Mouse (Mus musculus) liver, embryonic 14.5 days (tissue): ENCODE results near the gene Lcat. TPM values are rescaled to one million over a fixed set of nuclear protein-coding genes. Genes with fewer than 3 reads are reported as not detected.
A peak's percentile ranks its signal among the peaks of the same experiment; 100 is the strongest.

Source experiments
- ATAC-seq: fragments of 200-750 bp; cut with Nextera tagmentation; 2 replicates; pipeline ENCODE4 v1.8.0; 2017; ENCODE audit warnings: moderate number of reproducible peaks, mild to moderate bottlenecking, moderate library complexity; ENCODE audit not compliant: insufficient read depth
- DNase-seq, 3 experiments: peaks; one replicate each; pipeline ENCODE4 v3.0.0-alpha.2; 2012 to 2013; ENCODE audit warnings: low read depth in 3 of 3, low spot score in 3 of 3
- H3K27ac ChIP-seq: fragments of 300-500 bp; sonication (generic); 2 replicates; pipeline ENCODE4 v1.5.1; 2014; ENCODE audit warnings: moderate library complexity, mild to moderate bottlenecking, control low read depth, inconsistent platforms
- H3K27me3 ChIP-seq: fragments of 300-500 bp; sonication (generic); 2 replicates; pipeline ENCODE4 v1.6.1; 2014; ENCODE audit warnings: mild to moderate bottlenecking, low read length, moderate library complexity; ENCODE audit not compliant: control insufficient read depth, insufficient read depth
- H3K36me3 ChIP-seq: fragments of 300-500 bp; sonication (generic); replicated peaks from 2 replicates; pipeline ENCODE4 v1.6.1; 2014; ENCODE audit warnings: low read depth; ENCODE audit not compliant: control insufficient read depth, insufficient read depth
- H3K4me1 ChIP-seq, 2 experiments: fragments of 200-500 bp in 1 of 2; fragments of 300-500 bp in 1 of 2; sonication (generic) in 1 of 2; replicated peaks; 2 replicates each; pipeline ENCODE4 v1.6.1; 2012 to 2014; ENCODE audit warnings: antibody characterized with exemption in 1 of 2, inconsistent platforms in 1 of 2, low read length in 1 of 2; ENCODE audit not compliant: control insufficient read depth in 2 of 2, insufficient read depth in 2 of 2
- H3K4me2 ChIP-seq: fragments of 300-500 bp; sonication (generic); 2 replicates; pipeline ENCODE4 v1.6.1; 2014; ENCODE audit warnings: low read depth, mild to moderate bottlenecking, control low read depth, moderate library complexity
- H3K4me3 ChIP-seq, 2 experiments: fragments of 200-500 bp in 1 of 2; fragments of 300-500 bp in 1 of 2; sonication (generic) in 1 of 2; 2 replicates each; pipeline ENCODE4 v1.5.1; 2012 to 2014; ENCODE audit warnings: low read depth in 2 of 2, low read length in 2 of 2, mild to moderate bottlenecking in 2 of 2, control low read depth in 1 of 2, inconsistent platforms in 1 of 2, moderate library complexity in 1 of 2; ENCODE audit not compliant: insufficient read depth in 1 of 2
- H3K9ac ChIP-seq: fragments of 300-500 bp; sonication (generic); replicated peaks from 2 replicates; pipeline ENCODE4 v1.6.1; 2014; ENCODE audit warnings: mild to moderate bottlenecking, control low read depth, moderate library complexity
- H3K9me3 ChIP-seq: fragments of 300-500 bp; sonication (generic); 2 replicates; pipeline ENCODE4 v1.6.1; 2016; ENCODE audit warnings: low read length, mixed read lengths; ENCODE audit not compliant: control insufficient read depth
- CTCF ChIP-seq: IDR thresholded peaks from 2 replicates; pipeline ENCODE4 v1.5.1; 2016; ENCODE audit warnings: antibody characterized with exemption, low read depth, control low read depth
- EP300 ChIP-seq: IDR thresholded peaks from 2 replicates; pipeline ENCODE4 v1.6.1; 2016; ENCODE audit warnings: antibody characterized with exemption, low read depth
- WGBS: fragments of 180-500 bp; shearing (Covaris S2); extraction: QIAGEN DNeasy Blood & Tissue Kit; methylation state at CpG from one replicate; pipeline ENCODE4 v1.1.7; 2014; ENCODE audit not compliant: insufficient replicate concordance; 5-methylcytosine and 5-hydroxymethylcytosine counted together
- polyA plus RNA-seq, 2 experiments: library from polyadenylated mRNA; depleted of rRNA in 1 of 2; stranded (reverse) in 1 of 2; unstranded in 1 of 2; fragments of >200 nt; fragmentation: Nextera tagmentation in 1 of 2; extraction: Ambion mirVana in 1 of 2; gene quantifications; 2 replicates each; pipeline versions ENCODE4 v1.2.1 to v1.2.3; 2012 to 2014

Gene Lcat
- polyA plus RNA-seq, 2 experiments: 40.2 to 50.7 TPM

DNA sequence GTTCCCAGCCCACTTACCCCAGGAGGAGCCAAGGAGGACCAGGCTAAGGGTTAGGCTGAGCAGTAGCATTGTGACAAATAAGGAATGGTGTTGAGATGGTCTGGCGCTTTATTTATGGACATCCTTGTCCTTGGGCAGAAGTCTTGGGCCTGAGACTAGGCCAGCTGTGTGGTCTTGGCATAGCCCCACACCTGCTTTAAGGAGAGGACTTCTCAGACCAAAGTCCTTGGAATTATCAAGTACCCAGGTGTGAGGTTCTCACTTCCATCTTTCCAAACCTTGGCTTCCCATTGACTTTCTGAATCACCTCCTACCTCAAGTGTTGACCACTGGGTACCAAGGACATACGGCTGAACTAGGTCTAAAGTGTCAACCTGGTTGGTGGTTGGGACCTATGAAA, 9.4 kb downstream of the Lcat start, which contains the start of gene Ctrl:
Gene Ctrl (minus strand): TSS at position 101 of the 400 bp plus-strand sequence.
- ATAC-seq (no peak), DNase-seq (no peak)
- TF ChIP-seq EP300 (no peak), CTCF (no peak)
- Histone ChIP-seq H3K9ac (no peak within 1 kb of the TSS), H3K4me3 (no peak within 1 kb of the TSS), H3K27ac (no peak within 1 kb of the TSS), H3K9me3 (no peaks in the 10 kb centered on the region), H3K36me3 (no peaks in the 10 kb centered on the region), H3K27me3 (no peaks in the 10 kb centered on the region), H3K4me2 (no peak within 1 kb of the TSS), H3K4me1 (peaks cover 16 to 26% of the 10 kb centered on the region in 2 experiments)
- 72% methylated on average over 2 of the region's 2 CpGs for WGBS

- H3K9me3 ChIP-seq: no peaks in the 10 kb centered on the region
- WGBS: 83% methylated on average over 11 of the region's 11 CpGs
- H3K4me1 ChIP-seq: peaks cover 14 to 19% of the 10 kb centered on the region in 2 experiments
- H3K27ac ChIP-seq: no peak overlapping the region
- no peaks in the 10 kb centered on the region for H3K36me3 ChIP-seq
- no peak for TF ChIP-seq EP300
- no peak for TF ChIP-seq CTCF
- H3K4me2 ChIP-seq: no peak overlapping the region
- H3K9ac ChIP-seq: no peak overlapping the region
- no peaks in the 10 kb centered on the region for H3K27me3 ChIP-seq
- ATAC-seq (no peak), DNase-seq (no peak)
- H3K4me3 ChIP-seq: no peak overlapping the region
These were observed 10.7 kb downstream of the Lcat start for GRCm38 (mm10) chr8:105932525-105932924.

GRCm38 (mm10) chr8:105931271-105931670, 11.9 kb downstream of the Lcat start:
- H3K36me3 ChIP-seq: no peaks in the 10 kb centered on the region
- H3K27ac ChIP-seq: no peak overlapping the region
- no peak overlapping the region for H3K9ac ChIP-seq
- WGBS: 81% methylated on average over 3 of the region's 3 CpGs
- TF ChIP-seq EP300: no peak
- no peak for TF ChIP-seq CTCF
- H3K4me3 ChIP-seq: no peak overlapping the region
- no peaks in the 10 kb centered on the region for H3K27me3 ChIP-seq
- ATAC-seq (no peak), DNase-seq (no peak)
- H3K4me1 ChIP-seq: peaks cover 10 to 14% of the 10 kb centered on the region in 2 experiments
- no peaks in the 10 kb centered on the region for H3K9me3 ChIP-seq
- no peak overlapping the region for H3K4me2 ChIP-seq

DNA sequence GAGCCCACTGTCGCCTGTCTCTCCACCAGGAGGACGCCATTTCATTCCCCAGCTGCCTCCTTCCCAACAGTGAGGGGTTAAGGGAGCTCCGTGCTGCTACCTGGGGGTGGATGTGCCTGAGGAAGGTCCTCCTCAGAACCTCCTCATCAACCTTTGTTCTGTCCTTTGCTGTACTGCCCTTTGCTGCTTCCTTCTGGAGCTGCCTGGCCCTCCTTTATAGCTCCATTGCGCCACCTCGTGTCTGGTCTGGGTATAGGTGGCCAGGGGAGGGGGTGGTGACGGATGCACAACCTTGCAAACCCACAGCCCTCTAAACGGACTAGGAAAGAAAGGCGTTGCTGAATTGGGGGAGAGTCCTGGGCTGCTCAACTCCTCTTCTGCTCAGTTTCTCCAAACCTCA, 12.6 kb downstream of the Lcat start:
- no peak overlapping the region for H3K9ac ChIP-seq
- WGBS: 17% methylated on average over 8 of the region's 8 CpGs

DNA sequence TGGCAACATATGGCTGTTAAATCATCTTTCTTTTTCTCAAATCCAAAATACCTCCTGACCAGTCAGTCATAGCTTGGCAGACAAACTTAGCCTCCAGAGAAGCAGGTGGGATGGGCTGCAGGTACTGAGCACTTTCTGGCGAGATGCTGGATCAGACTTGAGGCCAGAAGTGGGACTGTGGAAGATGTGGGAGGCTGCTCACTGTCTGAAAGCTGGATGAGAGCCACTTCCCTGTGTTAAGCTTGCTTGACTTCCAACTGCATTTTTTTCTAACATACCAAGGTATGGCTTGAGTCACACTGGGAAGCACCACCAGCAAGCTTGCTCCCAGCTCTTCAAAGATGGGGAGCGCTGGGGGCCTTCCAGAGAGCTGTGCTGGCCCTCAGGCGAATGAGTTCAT, 18.1 kb downstream of the Lcat start:
- DNase-seq: no peak
- Histone ChIP-seq H3K4me2 (no peak overlapping the region), H3K4me3 (no peak overlapping the region), H3K27me3 (no peaks in the 10 kb centered on the region), H3K4me1 (no peaks in the 10 kb centered on the region), H3K27ac (no peak overlapping the region), H3K9ac (no peak overlapping the region), H3K36me3 (no peaks in the 10 kb centered on the region), H3K9me3 (no peaks in the 10 kb centered on the region)
- 77% methylated on average over 3 of the region's 3 CpGs for WGBS
- ATAC-seq: no peak
- TF ChIP-seq EP300 (no peak), CTCF (no peak)

More for the DNA sequence above, 12.6 kb downstream of the Lcat start:
- H3K27me3 ChIP-seq: no peaks in the 10 kb centered on the region
- TF ChIP-seq CTCF: peak; percentile 98
- no peak for TF ChIP-seq EP300
- H3K4me3 ChIP-seq: no peak overlapping the region
- no peak overlapping the region for H3K4me2 ChIP-seq
- peak in 1 of 3 experiments; percentile 54 for DNase-seq
- H3K9me3 ChIP-seq: no peaks in the 10 kb centered on the region
- no peak overlapping the region for H3K27ac ChIP-seq
- H3K4me1 ChIP-seq: peaks cover 7% of the 10 kb centered on the region in 2 experiments; a peak in 3 of 4 replicates
- H3K36me3 ChIP-seq: no peaks in the 10 kb centered on the region
- peak; percentile 27; the same call in 1 of the 2 replicates for ATAC-seq
